Mouse (Mus musculus) T-helper 2 cell (primary cell): ENCODE measurements around the gene Vmn1r81.

Experiments
- in situ Hi-C: fragments of 300-600 bp; cut with MboI, MseI; formaldehyde crosslinking; loops from one replicate; pipeline ENCODE4 v1.15.1; 2025; ENCODE audit warnings: high pct_unique_total_duplicates

The Vmn1r81 gene

GRCm38 (mm10) chr7:12268169-12268568 lies at the start of gene Vmn1r81:
TSS of gene Vmn1r81 (minus strand) at chr7:12268269.
- in situ Hi-C loops, result no loop called here

- in situ Hi-C loops, result no loop called here
Observed at GRCm38 (mm10) chr7:12300130-12300529, 32.1 kb upstream of the Vmn1r81 start, which contains the start of gene Vmn1r82. TSS of gene Vmn1r82 (plus strand) at chr7:12300430.

- in situ Hi-C loops, result no loop called here
Observed at GRCm38 (mm10) chr7:12204141-12204540, 63.9 kb downstream of the Vmn1r81 start.
